Mouse (Mus musculus): Measurements from ENCODE around the gene Fbxl14.

The Fbxl14 gene

GRCm38 (mm10) chr6:119479343-119479875, at the start of gene Fbxl14:
Gene Fbxl14 (plus strand): TSS chr6:119479668.
- no peak for DNase-seq (ENCODE audit: low spot score in 2 of 2)

GRCm38 (mm10) chr6:119430508-119430907, 49.0 kb upstream of the Fbxl14 start:
- DNase-seq (ENCODE audit: low spot score in 2 of 2), result peak; percentile 26 to 58

- DNase-seq (ENCODE audit: low spot score in 2 of 2), result no peak
Measured at GRCm38 (mm10) chr6:119431751-119432324, 47.6 kb upstream of the Fbxl14 start.

DNA sequence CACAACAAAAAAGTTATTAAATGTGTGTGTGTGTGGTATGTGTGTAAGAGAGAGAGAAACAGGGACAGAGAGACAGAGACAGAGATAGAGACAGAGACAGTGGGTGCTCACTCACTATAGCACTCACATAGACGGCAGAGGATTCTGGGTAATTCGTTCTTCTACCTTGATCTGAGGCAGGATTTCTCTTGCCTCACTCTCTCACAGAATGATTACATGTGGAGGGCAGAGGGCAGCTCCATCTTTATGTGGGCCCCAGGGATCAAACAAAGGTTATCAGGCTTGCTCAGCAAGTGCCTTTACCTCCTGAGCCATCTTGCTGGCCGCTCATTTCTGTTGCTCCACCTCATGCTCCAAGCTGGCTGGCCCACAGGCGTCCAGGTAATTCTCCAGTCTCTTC, 45.1 kb upstream of the Fbxl14 start:
- no peak for DNase-seq (ENCODE audit: low spot score in 2 of 2)

- DNase-seq (ENCODE audit: low spot score in 2 of 2), result no peak
Measured at GRCm38 (mm10) chr6:119437894-119438761, 41.3 kb upstream of the Fbxl14 start.

DNA sequence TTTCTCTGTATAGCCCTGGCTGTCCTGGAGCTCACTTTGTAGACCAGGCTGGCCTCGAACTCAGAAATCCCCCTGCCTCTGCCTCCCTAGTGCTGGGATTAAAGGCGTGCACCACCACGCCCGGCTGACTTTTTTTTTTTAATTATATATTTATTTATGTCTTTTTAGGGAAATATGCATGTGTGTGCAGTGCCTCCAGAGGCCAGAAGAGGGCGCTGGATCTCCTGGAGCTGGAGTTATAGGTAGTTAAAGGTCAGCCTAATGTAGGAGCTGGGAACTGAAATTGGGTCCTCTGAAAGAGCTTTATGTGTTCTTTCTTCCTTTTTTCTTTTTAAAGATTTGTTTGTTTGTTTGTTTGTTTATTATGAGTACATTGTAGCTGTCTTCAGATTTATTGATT, 36.7 kb upstream of the Fbxl14 start:
- peak in 1 of 2 experiments; percentile 37 for DNase-seq (ENCODE audit: low spot score in 2 of 2)

DNA sequence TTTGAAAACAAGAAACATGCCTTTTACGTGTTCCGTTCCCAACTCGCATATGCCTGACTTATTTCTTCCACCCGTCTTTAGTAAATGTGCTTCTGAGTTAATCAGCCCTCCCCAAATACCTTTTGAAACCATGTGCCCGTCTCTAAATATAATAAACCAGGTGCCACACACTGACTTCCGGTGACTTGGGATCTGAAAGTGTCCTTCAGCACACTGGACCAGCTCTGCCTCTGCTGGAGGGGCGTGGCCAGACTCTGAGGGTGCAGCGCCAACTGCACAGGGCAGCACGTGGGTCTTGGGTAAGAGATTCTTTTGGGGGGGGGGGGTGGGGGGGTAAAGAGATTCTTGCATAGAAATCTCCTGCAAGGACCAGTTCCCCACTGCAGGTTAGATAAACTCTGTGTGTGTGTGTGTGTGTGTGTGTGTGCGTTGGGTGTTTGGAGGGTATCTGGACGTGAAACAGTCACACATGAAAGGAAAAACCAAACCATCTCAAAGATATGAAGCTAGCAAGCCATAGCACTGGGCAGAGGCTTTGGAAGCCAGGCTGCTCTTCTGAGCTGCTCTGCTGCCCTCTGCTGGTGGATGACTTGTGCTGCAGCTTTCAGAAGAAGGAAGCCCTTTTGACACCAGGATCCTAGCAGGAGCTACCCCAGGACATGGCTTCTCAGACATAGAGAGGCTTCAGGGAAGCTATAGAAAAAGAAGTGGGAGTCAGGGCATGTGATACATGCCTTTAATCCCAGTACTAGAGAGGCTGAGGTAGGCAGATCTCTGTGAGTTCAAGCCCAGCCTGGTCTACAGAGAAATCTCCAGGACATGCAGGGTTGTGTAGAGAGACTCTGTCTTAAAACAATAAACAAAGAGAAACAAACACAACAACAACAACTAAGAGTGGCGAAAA, 35.5 kb upstream of the Fbxl14 start:
- peak; percentile 56 to 85 for DNase-seq (ENCODE audit: low spot score in 2 of 2)

DNA sequence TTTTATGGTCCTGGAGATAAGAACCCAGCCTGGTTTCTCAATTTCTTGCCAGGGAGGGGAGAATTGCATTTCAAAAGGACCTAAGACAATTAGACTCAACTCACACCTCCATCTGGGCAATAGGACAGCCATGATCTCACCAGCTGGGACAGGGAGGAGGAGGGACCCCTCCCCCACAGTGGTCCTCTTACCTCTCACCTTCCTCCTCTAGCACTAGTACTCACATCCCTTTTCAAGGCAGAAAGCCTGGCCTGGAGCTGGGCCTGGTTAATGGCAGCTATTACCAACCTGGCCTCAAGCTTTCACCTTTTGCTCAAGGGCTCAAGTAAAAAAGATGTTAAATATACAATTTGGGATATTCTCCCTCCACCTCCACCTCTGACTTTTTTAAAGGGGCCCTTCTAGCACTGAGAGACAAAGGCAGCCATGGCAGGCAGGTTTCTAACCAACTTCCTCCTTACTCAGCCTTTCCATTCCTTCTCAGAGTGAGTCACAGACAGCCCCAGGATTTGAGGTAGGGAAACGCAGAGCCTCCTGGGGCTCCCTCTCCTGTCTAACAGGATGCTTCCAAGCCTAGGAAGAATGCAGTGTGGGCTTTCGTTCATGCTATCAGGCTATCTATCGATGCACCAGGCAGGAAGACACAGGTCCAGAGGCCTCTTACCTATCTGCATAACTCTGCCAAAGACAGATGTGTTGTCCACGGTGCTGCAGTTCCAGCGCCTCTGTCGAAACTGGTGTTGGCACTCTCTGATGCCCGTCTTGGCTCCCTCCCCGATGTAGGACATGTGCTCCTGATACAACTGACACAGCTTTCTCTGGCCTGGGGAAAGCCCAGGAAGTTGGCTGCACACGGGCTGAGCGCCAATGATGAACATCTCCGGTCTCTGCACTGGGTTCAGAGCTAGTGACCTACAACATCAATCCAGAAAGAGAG, 33.5 kb upstream of the Fbxl14 start:
- DNase-seq (ENCODE audit: low spot score in 2 of 2), result no peak

DNA sequence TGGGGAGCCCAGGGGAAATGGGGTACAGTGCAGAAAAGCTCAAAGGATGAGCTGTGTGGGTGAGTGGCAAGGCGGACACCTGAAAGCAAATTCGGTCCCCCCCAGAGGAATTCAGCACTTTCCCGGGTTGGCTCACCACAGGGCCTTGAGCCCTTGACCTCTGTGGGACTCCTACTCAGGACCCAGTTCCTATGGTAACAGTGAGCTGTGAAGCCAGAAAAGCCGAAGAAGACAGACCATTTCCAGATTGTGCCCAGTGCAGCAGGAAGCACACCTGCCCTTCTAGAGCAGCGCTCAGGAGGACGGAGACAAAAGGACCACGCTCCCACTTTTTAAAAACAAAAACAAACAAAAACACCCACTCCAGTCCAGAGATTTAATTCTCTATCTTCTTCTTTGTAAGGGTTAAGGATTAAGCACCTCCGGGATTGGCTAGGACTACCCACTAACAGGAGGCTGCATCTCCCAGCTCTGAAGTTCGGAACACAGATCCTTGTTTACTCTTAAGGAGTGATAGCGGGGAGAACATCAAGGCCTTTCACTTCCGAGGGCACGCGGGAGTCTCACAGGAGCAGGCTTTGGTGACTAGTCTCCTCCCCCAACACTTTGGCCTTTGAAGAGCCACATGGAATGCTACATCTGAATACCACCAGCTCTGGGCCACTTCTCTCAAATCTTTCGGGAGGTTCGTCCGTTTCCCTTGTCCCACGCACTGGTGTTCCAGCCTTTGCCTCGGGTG, 31.0 kb upstream of the Fbxl14 start:
- no peak for DNase-seq (ENCODE audit: low spot score in 2 of 2)

- DNase-seq (ENCODE audit: low spot score in 2 of 2), result peak in 1 of 2 experiments; percentile 57
Measured at GRCm38 (mm10) chr6:119449060-119449499, 30.4 kb upstream of the Fbxl14 start.

DNA sequence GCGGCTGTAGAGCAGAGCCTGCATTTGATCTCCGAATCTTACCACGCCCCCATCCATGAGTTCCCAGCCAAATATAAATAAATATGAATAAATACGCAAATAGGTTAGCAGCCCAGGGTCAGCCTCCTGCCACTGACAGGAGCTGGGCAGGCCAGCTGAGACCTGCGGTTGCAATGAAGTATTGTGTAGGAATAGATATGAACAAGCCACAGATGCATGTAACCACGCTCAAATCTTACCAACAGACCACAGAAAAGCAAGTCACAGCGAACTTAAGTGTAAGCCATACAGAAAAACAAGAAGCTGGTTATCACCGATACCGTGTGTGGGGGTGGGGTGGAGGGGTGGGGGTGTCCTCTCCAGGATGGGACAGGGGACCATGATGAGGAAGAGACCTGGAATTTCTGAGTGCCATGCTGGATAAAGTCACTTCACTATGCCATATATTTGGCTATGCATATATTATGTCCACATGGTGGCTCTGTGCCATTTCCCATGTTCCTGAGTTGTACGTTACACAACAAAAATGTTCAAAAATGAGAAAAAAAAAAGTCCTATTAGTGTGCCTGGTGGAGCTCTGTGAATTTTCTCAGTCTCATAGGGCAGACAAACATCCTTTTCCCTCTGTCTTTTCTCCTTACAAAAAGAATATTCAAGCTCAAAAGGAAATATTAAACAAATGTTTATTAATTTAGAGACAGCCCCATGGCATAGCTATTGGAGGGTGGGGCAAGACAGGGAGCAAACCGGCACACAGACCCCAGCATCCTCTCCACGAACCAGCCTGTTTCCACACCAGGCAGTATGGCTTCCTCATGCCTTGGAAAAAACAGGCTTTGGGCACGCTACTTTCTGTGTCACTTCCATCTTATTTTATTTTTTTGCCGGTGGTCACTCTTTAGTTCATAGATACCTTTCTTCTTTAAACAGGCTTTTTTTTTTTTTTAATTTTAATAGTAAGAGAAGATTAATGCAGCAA, 28.2 kb upstream of the Fbxl14 start:
- no peak for DNase-seq (ENCODE audit: low spot score in 2 of 2)

DNA sequence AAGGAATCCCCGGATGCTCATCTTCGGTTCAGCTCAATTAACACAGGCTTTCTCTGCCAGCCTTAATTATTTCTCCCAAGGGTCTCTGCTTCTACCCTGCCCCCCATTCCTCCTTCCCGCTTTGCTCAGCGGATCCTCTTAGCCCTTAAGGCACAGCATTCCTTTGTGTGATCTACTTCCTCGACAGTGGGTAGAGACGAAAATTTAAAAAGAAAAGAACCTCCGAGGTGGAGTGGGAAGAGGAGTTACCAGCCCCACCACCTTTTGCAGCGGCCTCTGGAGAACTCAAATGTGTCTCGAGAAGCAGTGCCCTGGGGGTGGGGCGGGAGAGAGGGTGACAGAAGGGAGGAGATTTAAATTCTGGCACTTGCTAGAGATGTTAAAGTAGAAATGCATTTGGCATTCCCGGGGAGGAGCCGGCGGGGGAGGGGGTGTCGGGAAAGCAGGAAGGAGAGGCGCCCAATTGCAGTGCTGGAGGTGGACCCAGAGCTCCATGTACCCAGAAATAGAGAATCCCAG, 27.4 kb upstream of the Fbxl14 start:
- peak in 1 of 2 experiments; percentile 30 for DNase-seq (ENCODE audit: low spot score in 2 of 2)

DNA sequence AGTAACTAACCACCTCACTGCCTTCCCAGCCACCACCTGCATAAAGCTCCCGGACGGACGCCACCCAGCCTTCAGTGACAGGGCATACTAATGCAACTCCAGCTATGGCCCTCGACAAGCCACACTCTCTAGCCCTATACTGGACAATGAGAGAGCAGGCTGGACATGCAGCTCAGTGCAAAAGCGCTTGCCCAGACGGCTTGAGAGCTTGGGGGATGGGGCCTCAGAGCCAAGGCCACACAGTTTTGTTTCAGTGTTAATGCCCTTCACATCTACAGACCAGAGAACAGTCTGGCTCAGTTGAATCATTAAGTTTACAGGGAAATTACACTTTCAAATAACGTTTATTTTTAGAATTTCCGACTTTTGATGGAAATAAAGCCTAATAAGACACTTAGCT, 21.3 kb upstream of the Fbxl14 start:
- DNase-seq (ENCODE audit: low spot score in 2 of 2), result no peak

- no peak for DNase-seq (ENCODE audit: low spot score in 2 of 2)
Measured at GRCm38 (mm10) chr6:119459041-119459440, 20.4 kb upstream of the Fbxl14 start.

DNA sequence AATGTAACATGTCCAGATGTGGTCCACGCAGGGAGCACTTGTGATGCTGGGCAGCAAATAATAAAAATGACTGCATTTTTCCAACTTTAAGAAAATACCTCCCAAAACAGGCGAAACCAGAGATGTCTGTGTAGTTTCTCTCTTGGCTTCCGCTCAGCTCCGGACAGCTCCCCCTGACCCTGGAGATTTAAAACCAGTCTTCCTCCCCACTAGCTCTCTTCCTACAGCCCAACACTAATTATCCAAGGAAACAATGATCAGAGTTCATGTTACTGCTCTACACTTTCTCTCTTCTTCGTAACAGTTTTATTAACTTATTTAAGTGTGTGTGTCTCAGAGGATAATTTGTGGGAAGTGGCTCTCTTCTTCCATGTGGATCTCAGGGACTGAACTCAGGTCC, 19.1 kb upstream of the Fbxl14 start:
- no peak for DNase-seq (ENCODE audit: low spot score in 2 of 2)

- DNase-seq (ENCODE audit: low spot score in 2 of 2), result no peak
Measured at GRCm38 (mm10) chr6:119466161-119466560, 13.3 kb upstream of the Fbxl14 start.

DNA sequence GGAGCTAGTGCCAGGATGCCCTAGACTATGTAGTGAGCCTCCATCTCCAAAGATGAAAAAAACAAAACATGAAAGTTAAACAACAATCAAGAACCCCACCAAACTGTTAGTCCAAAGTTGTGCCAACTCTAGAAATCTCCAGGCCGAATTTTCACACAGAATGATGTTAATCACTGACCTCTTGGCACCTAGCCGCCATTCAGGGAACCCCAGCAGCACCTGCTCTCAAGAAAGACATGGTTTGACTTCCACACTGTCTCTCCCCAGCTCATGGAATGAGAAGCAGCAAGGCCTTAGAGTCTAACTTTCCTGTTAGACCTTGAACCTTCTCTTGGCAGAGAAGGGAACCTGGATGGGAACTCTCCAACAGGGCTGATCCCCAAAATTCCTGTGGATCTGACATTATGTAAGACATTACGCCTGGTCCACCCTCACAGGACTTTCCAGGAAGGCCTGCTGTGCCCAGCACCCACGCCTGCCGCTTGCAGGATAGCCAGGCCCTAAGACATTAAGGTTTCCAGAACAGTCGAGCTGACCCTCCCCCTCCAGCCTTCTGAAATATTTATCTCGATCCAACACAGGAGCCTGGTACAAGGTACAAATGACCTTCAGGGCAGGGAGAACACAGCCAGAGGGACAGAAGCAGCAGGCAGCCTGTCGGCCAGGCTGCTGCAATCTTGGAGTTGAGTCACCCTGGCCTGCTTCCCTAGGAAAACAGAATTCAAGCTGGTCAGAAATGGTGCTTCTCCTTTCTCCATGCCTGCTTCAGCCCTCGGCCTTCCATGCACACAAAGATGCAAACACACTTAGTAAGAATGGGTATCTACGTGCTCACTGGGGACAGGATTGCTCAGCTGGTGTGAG, 12.3 kb upstream of the Fbxl14 start:
- no peak for DNase-seq (ENCODE audit: low spot score in 2 of 2)

DNA sequence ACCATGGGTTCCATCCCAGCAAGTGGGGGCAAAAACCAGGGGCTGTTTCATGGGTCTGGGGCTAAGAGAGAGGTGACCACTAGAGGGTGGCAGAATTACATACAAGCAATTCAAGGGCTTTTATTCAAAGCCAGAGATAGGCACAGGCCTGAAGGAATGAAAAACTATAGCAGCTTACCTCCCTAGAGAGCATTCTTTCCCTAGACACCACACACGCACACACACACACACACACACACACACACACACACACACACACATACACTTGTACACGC, 11.7 kb upstream of the Fbxl14 start:
- DNase-seq (ENCODE audit: low spot score in 2 of 2), result no peak

All from spleen, postnatal 10 days (tissue).